Mouse (Mus musculus): ENCODE data around the gene Epor.

- TF ChIP-seq CTCF (IDR thresholded peaks at IDR 0.05; ENCODE audit: extremely low read depth, insufficient read length, insufficient replicate concordance, low read depth, low read length): no peak
- no peak for TF ChIP-seq POLR2A (IDR thresholded peaks at IDR 0.05; ENCODE audit: low read depth, low read length)
Measured at GRCm38 (mm10) chr9:21954635-21955034, 8.7 kb downstream of the Epor start.

Measured in small intestine, adult 2 months (tissue).